ENCODE assay signal across 8 mouse cellular contexts in the genomic region with DNA sequence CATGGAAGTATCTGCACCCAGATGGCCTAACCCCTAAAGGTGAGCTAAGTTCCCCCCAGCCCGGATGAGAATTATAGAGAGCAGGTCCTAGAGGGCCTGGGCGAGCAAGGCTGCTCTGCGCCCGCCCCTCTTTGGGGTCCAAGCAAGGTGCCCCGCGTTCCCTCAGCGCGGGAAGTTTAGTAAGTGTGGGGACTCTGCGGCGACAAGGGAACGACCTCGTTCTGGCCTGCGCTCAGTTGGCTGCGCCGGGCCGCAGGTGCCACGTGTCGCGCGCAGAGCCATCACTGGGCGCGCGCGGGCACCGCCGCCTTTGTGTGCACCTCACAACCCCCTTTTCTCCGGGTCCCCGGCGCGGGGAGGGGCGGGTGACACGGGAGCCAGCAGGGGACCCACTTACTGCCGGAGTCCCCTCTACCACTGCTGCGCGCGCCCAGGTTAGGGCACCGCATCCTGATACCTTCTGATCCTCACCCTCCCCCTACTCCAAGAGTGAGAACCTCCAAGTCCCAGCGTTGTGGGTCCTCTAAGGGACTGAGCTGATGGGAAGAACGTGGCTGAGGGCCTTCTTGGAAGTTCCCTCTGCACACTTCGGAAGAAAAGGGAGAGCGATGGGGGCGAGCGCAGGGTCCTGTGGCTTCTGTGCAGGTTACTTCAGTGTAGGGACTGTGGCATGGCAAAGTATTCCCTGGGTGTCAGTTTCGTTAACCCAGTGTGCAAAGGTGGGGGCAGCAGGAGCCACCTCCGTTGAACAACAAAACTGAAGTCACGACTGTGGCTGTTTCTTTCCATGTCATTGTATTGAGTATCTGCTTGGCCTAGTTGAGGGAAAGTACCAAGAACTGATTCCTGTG. TPM values are rescaled to one million over a fixed set of nuclear protein-coding genes. Genes with fewer than 3 reads are reported as not detected.
A peak's percentile ranks its signal among the peaks of the same experiment; 100 is the strongest.
DNase-seq lines count a peak whose midpoint lies in the region; ATAC-seq and TF ChIP-seq lines count a peak whose summit lies in the region.

No protein-coding gene starts in this region.

- peak overlapping the region; percentile 34 for H3K4me3 ChIP-seq in kidney, embryonic 14.5 days (ENCODE audit: low read length)
- peak overlapping the region; percentile 54 for H3K4me3 ChIP-seq in hindbrain, embryonic 13.5 days
- peak overlapping the region; percentile 40 for H3K4me3 ChIP-seq in midbrain, embryonic 15.5 days

- TF ChIP-seq POLR2A in brain, embryonic 14.5 days (IDR thresholded peaks at IDR 0.05; ENCODE audit: borderline replicate concordance, extremely low read depth, insufficient read depth, insufficient read length, poor library complexity, severe bottlenecking) = no peak

- H3K4me2 ChIP-seq in kidney, embryonic 14.5 days (replicated peaks; ENCODE audit: low read depth, low read length) = peak overlapping the region; percentile 61
- peak overlapping the region; percentile 88 for H3K4me2 ChIP-seq in hindbrain, embryonic 13.5 days
- H3K4me2 ChIP-seq in midbrain, embryonic 15.5 days = peak overlapping the region; percentile 67

- no peak overlapping the region for H3K27ac ChIP-seq in kidney, embryonic 14.5 days (ENCODE audit: low read depth, low read length)
- H3K27ac ChIP-seq in hindbrain, embryonic 13.5 days = no peak overlapping the region
- no peak overlapping the region for H3K27ac ChIP-seq in midbrain, embryonic 15.5 days

- H3K27me3 ChIP-seq in kidney, embryonic 14.5 days (ENCODE audit: control insufficient read depth, insufficient read depth, low read length) = peaks cover 10% of the 10 kb centered on the region; the same call in 1 of the 2 replicates
- peaks cover 39% of the 10 kb centered on the region for H3K27me3 ChIP-seq in hindbrain, embryonic 13.5 days
- H3K27me3 ChIP-seq in midbrain, embryonic 15.5 days (replicated peaks) = peaks cover 16% of the 10 kb centered on the region

- DNase-seq in kidney, adult 11 months = no peak
- peak; percentile 36 for DNase-seq in brain, embryonic 14.5 days (ENCODE audit: low read depth)
- DNase-seq in layer of hippocampus, adult 9-10 months (ENCODE audit: low spot score) = no peak
- DNase-seq in urinary bladder, postnatal 10 days (ENCODE audit: low spot score) = no peak
- no peak for DNase-seq in ovary, postnatal 10 days (ENCODE audit: low spot score)

- peak overlapping the region; percentile 47 for H3K9ac ChIP-seq in kidney, embryonic 14.5 days (ENCODE audit: low read depth, low read length)
- peak overlapping the region; percentile 74 for H3K9ac ChIP-seq in hindbrain, embryonic 13.5 days
- H3K9ac ChIP-seq in midbrain, embryonic 15.5 days = peak overlapping the region; percentile 50

- TF ChIP-seq CTCF in brain, embryonic 14.5 days (IDR thresholded peaks at IDR 0.05; ENCODE audit: borderline replicate concordance, extremely low read depth, insufficient read depth, insufficient read length) = no peak

- WGBS in kidney, embryonic 14.5 days = 9% methylated on average over 46 of the region's 46 CpGs
- WGBS in hindbrain, embryonic 13.5 days = 7% methylated on average over 46 of the region's 46 CpGs
- WGBS in midbrain, embryonic 15.5 days = 6% methylated on average over 46 of the region's 46 CpGs

- peaks cover 9% of the 10 kb centered on the region; the same call in 1 of the 2 replicates for H3K4me1 ChIP-seq in kidney, embryonic 14.5 days (ENCODE audit: control insufficient read depth, insufficient read depth, low read length)
- H3K4me1 ChIP-seq in hindbrain, embryonic 13.5 days (replicated peaks) = peaks cover 11% of the 10 kb centered on the region; the same call in 1 of the 2 replicates
- peaks cover 12% of the 10 kb centered on the region for H3K4me1 ChIP-seq in midbrain, embryonic 15.5 days

- no peaks in the 10 kb centered on the region for H3K36me3 ChIP-seq in kidney, embryonic 14.5 days (ENCODE audit: control insufficient read depth, insufficient read depth, low read length)
- no peaks in the 10 kb centered on the region for H3K36me3 ChIP-seq in hindbrain, embryonic 13.5 days
- no peaks in the 10 kb centered on the region for H3K36me3 ChIP-seq in midbrain, embryonic 15.5 days (replicated peaks)

- peak; percentile 65 for ATAC-seq in kidney, embryonic 14.5 days (ENCODE audit: low FRiP score, low TSS enrichment)
- ATAC-seq in hindbrain, embryonic 13.5 days (ENCODE audit: low FRiP score) = peak; percentile 76
- ATAC-seq in midbrain, embryonic 15.5 days (replicated peaks) = peak; percentile 81

- no peaks in the 10 kb centered on the region for H3K9me3 ChIP-seq in kidney, embryonic 14.5 days (ENCODE audit: control insufficient read depth, low read length)
- no peaks in the 10 kb centered on the region for H3K9me3 ChIP-seq in hindbrain, embryonic 13.5 days
- no peaks in the 10 kb centered on the region for H3K9me3 ChIP-seq in midbrain, embryonic 15.5 days

RNA-seq across cellular contexts. Expression of gene Plagl1, which starts 0.7 kb away (rescaled TPM):
- polyA plus RNA-seq in kidney, embryonic 14.5 days (2014; fragmentation: Nextera tagmentation; extraction: Ambion mirVana) = 116 and 125 TPM in 2 replicates
- 103 and 125 TPM in 2 replicates for polyA plus RNA-seq in brain, embryonic 14.5 days (2012; rRNA removed)
- polyA plus RNA-seq in hindbrain, embryonic 13.5 days (2015; fragmentation: Nextera tagmentation; extraction: Ambion mirVana) = 32.3 and 34.2 TPM in 2 replicates
- 34.7 and 36.2 TPM in 2 replicates for polyA plus RNA-seq in midbrain, embryonic 15.5 days (2015; fragmentation: Nextera tagmentation; extraction: Ambion mirVana)

RNA-seq across cellular contexts. Expression of gene Sf3b5, which starts 55.9 kb away (rescaled TPM):
- polyA plus RNA-seq in kidney, embryonic 14.5 days (2014; fragmentation: Nextera tagmentation; extraction: Ambion mirVana) = 43.2 and 61.8 TPM in 2 replicates
- 30.1 and 53.7 TPM in 2 replicates for polyA plus RNA-seq in brain, embryonic 14.5 days (2012; rRNA removed)
- 26.0 and 27.1 TPM in 2 replicates for polyA plus RNA-seq in hindbrain, embryonic 13.5 days (2015; fragmentation: Nextera tagmentation; extraction: Ambion mirVana)
- 21.6 and 21.9 TPM in 2 replicates for polyA plus RNA-seq in midbrain, embryonic 15.5 days (2015; fragmentation: Nextera tagmentation; extraction: Ambion mirVana)
